Mouse (Mus musculus) testis, adult 2 months (tissue): ENCODE measurements around the gene Rhbdd2. TPM values are rescaled to one million over a fixed set of nuclear protein-coding genes. Genes with fewer than 3 reads are reported as not detected.

Experiments used
- H3K27ac ChIP-seq: fragments of 200-500 bp; 2 replicates; pipeline ENCODE4 v1.5.1; 2012; ENCODE audit warnings: low read depth, low read length; ENCODE audit not compliant: control insufficient read depth, insufficient read depth
- H3K27me3 ChIP-seq: fragments of 200-500 bp; 2 replicates; pipeline ENCODE4 v1.6.1; 2012; ENCODE audit warnings: mild to moderate bottlenecking, low read length, moderate library complexity; ENCODE audit not compliant: control insufficient read depth, insufficient read depth
- H3K36me3 ChIP-seq: fragments of 200-500 bp; 2 replicates; pipeline ENCODE4 v1.6.1; 2012; ENCODE audit warnings: mild to moderate bottlenecking, low read length; ENCODE audit not compliant: control insufficient read depth, insufficient read depth
- H3K4me1 ChIP-seq: fragments of 200-500 bp; 2 replicates; pipeline ENCODE4 v1.6.1; 2012; ENCODE audit warnings: low read length; ENCODE audit not compliant: control insufficient read depth, insufficient read depth
- H3K4me3 ChIP-seq: fragments of 200-500 bp; 2 replicates; pipeline ENCODE4 v1.5.1; 2012; ENCODE audit warnings: low read depth, mild to moderate bottlenecking, low read length, moderate library complexity, mixed read lengths; ENCODE audit not compliant: control insufficient read depth
- CTCF ChIP-seq: fragments of 200-500 bp; IDR thresholded peaks from 2 replicates; pipeline ENCODE4 v1.5.1; 2012; ENCODE audit warnings: low read depth, mild to moderate bottlenecking, inconsistent platforms, low read length, moderate library complexity; ENCODE audit not compliant: control insufficient read depth, insufficient read depth, insufficient replicate concordance
- POLR2A ChIP-seq: fragments of 200-500 bp; IDR thresholded peaks from 2 replicates; pipeline ENCODE4 v1.6.1; 2012; ENCODE audit warnings: low read depth, mild to moderate bottlenecking, inconsistent platforms, low read length, moderate library complexity; ENCODE audit not compliant: control insufficient read depth
- polyA plus RNA-seq: library from polyadenylated mRNA; depleted of rRNA; stranded (reverse); fragments of >200 nt; gene quantifications from 2 replicates; pipeline ENCODE4 v1.2.3, GENCODE M21; 2012; rRNA removed

Rhbdd2 gene
- polyA plus RNA-seq, 1 experiment = 64.0 TPM

DNA sequence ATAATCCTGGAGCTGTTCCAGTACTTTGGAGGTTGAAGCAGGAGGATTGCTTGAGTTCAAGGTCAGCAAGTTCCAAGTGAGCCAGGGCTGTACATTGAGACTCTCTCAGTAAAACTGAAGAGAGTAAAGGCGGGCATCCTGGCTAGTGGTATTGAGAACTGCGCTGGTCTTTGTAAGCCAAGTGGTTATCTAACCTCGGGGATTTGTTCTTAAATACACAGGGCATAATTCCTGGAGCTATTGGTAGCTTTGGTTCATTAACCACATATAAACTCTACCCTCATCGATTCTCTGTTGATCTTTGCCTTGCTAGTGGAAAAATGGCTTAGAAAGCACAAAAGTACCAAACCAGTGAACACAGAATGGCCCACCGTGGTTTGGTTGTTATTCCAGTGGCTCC lies 58.0 kb downstream of the Rhbdd2 start:
- TF ChIP-seq POLR2A (no peak), CTCF (no peak)
- Histone ChIP-seq H3K4me3 (no peak overlapping the region), H3K27ac (no peak overlapping the region), H3K27me3 (no peaks in the 10 kb centered on the region), H3K4me1 (peaks cover 16% of the 10 kb centered on the region), H3K36me3 (no peaks in the 10 kb centered on the region)

DNA sequence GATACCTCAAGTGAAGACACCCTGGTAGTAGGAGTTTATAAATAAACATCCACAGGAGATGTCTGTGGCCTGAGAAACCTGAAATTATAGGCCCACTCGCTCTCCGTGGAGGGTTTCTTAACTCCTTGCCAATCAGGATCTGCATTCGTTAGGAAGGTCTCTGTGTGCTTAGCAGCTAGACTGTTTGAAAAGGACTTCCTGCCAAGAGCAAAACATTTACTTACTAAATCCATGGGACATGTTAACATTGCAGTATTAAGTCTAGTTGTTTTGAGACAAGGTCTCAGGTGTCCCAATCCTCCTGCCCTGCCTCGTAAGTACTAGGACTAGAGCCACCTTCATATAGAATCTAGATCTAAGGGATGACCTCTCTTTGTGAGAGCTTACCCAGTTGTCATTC lies 58.8 kb downstream of the Rhbdd2 start:
- peaks cover 16% of the 10 kb centered on the region for H3K4me1 ChIP-seq
- no peaks in the 10 kb centered on the region for H3K36me3 ChIP-seq
- H3K27ac ChIP-seq = no peak overlapping the region
- no peak overlapping the region for H3K4me3 ChIP-seq
- TF ChIP-seq POLR2A (no peak), CTCF (no peak)
- no peaks in the 10 kb centered on the region for H3K27me3 ChIP-seq

DNA sequence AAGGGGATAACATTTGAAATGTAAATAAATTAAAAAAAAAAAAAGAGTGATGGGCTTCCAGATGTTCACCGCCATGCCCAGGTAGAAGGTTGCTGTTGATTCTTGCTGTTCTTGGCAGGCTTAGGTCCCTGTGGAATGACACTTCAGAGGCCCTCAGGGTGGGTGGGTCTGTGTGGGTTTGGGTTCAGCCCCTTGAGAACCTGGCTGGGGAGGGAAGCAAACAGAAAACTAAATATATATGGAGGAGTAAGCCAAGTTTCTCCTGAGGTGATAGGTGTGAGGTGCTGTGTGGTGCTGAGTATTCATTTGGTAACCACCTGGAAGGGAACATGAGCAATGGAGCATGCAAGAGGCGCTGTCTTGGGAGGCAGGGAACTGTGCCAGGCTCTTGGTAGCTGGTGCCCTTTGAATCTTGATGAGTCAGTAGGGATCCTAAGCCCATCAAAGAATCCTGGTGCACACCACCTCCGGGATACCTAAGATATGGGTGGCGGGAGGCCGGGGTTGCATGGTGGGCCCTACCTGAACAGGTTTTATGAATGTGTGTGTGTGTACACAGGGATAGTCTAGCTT lies 60.9 kb downstream of the Rhbdd2 start:
- H3K36me3 ChIP-seq = no peaks in the 10 kb centered on the region
- H3K27ac ChIP-seq = no peak overlapping the region
- no peak overlapping the region for H3K4me3 ChIP-seq
- no peak for TF ChIP-seq CTCF
- no peaks in the 10 kb centered on the region for H3K27me3 ChIP-seq
- H3K4me1 ChIP-seq = peaks cover 13% of the 10 kb centered on the region

DNA sequence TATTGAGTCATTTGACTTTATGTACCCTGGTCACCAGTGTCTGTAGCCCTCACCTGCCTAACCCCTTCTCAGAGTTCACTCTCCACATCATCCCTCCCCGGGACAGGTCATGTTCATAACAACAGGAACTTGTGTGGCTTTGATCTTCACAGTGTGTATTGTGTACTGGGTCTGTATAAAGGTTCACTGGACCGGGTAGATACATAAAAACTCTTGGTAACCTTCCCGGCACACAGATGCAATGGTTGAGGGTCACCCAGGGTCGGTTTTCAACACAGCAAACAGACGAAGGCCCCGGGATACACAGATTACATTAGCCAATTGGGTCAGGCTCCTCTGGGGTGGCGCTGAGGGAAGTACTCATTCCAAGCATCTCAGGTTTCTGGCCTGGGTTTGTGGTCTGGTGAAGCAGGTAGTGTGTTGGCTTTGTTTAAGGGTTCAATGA lies 62.9 kb downstream of the Rhbdd2 start:
- H3K4me1 ChIP-seq = no peaks in the 10 kb centered on the region
- no peaks in the 10 kb centered on the region for H3K36me3 ChIP-seq
- no peak overlapping the region for H3K27ac ChIP-seq
- no peak overlapping the region for H3K4me3 ChIP-seq
- no peaks in the 10 kb centered on the region for H3K27me3 ChIP-seq
- TF ChIP-seq CTCF = no peak
- TF ChIP-seq POLR2A = no peak

Other genes with a start within 250 kb of the Rhbdd2 start
- gene Pom121, start 238.1 kb upstream of the Rhbdd2 start, polyA plus RNA-seq = 97.5 and 107 TPM in 2 replicates
- 8.6 and 8.9 TPM in 2 replicates for gene Hip1, start 87.5 kb upstream of the Rhbdd2 start, polyA plus RNA-seq
- gene Ccl26, start 69.0 kb upstream of the Rhbdd2 start, polyA plus RNA-seq = not detected in 2 replicates
- gene Ccl24, start 59.6 kb upstream of the Rhbdd2 start, polyA plus RNA-seq = 0.15 and 0.23 TPM in 2 replicates
- 22.9 and 26.1 TPM in 2 replicates for gene Por, start 37.4 kb downstream of the Rhbdd2 start, polyA plus RNA-seq
- 182 and 184 TPM in 2 replicates for gene Tmem120a, start 111.8 kb downstream of the Rhbdd2 start, polyA plus RNA-seq
- 70.9 and 81.5 TPM in 2 replicates for gene Styxl1, start 145.8 kb downstream of the Rhbdd2 start, polyA plus RNA-seq
- gene Mdh2, start 145.9 kb downstream of the Rhbdd2 start, polyA plus RNA-seq = 68.7 and 75.6 TPM in 2 replicates
- gene Srrm3, start 174.3 kb downstream of the Rhbdd2 start, polyA plus RNA-seq = 0.10 and 0.12 TPM in 2 replicates